Mouse (Mus musculus) embryonic fibroblast, embryonic 13.5 days (primary cell): Measurements from ENCODE around the gene Hspb6.

Experiments
- CTCF ChIP-seq: IDR thresholded peaks from 2 replicates; pipeline ENCODE4 v1.5.1; 2011; ENCODE audit warnings: mild to moderate bottlenecking, control low read depth, low read length, moderate library complexity, borderline replicate concordance; ENCODE audit not compliant: insufficient read depth
- POLR2A ChIP-seq: IDR thresholded peaks from 2 replicates; pipeline ENCODE4 v1.6.1; 2011; ENCODE audit warnings: low read depth, mild to moderate bottlenecking, control low read depth, low read length, moderate library complexity

GRCm38 (mm10) chr7:30556894-30557536 lies 5.0 kb downstream of the Hspb6 start:
- TF ChIP-seq CTCF (peak; percentile 18; the same call in 1 of the 2 replicates), POLR2A (no peak)
